Mouse (Mus musculus) left cerebral cortex, adult 18-20 months (tissue): ENCODE measurements around the gene Syne4. TPM values are rescaled to one million over a fixed set of nuclear protein-coding genes. Genes with fewer than 3 reads are reported as not detected.
A peak's percentile ranks its signal among the peaks of the same experiment; 100 is the strongest.

Experiments used
- DNase-seq, 2 experiments: peaks; one replicate each; pipeline ENCODE4 v3.0.0; 2021 to 2022; ENCODE audit warnings: low spot score in 2 of 2, mixed read lengths in 1 of 2
- total RNA-seq, 2 experiments: library from RNA; stranded (reverse); gene quantifications; 2 replicates each; pipeline ENCODE4 v1.2.3; 2021

Gene Syne4
- total RNA-seq, 2 experiments from 2014 or later = 13.8 to 15.6 TPM

DNA sequence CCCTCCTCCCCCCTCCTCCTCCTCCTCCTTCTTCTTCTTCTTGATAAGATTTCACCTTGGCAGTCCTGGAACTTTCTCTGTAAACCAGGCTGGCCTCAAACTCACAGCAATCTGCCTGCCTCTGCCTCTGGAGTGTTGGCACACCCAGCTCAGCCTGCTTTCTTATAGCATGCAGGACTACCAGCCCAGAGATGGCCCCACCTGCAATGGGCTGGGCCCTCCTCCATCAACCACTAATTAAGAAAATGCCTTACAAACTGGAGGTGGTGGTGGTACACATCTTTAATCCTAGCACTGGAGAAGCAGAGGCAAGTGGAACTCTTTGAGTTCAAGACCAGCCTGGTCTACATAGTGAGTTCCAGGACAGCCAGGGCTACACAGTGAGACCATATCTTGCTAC is 11.8 kb downstream of the Syne4 start:
- DNase-seq = no peak

DNA sequence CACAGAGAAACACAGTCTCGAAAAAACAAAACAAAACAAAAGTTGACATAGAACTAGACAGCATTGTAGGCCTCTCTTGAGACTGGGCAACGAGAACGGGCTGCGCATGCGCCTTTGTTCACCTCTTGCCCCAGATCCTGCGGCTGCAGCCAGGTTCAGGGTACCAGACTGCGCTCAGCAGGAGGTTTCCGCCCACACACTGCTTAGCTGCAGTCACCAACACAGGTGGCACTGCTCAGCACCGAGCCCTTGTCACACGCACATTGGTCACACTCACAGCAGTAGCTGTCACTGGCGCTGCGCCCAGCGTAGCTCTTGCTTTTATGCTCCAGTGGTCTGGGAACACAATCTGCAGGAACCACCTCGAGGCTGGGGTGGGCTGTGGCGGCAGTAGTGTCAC is 12.5 kb downstream of the Syne4 start:
- DNase-seq = no peak

DNA sequence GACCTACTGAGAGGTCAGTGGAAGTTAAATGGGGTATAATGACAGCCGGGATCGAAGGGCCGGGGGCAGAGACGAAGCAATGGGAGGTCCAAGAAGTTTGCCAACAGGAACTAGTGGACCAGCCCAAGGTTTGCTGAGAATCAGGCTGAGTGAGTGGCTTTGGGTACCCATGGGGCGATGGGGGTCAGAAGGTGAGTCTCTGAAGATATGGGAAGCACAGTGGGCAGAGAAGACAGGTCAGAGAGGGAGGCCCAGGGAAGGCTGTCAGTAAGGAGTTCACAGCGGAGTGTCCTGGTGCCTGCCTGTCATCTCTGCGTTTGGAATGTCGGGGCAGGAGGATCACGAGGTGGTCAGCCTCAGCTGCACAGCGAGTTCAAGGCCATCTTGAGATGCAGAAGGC is 13.8 kb downstream of the Syne4 start:
- no peak for DNase-seq

DNA sequence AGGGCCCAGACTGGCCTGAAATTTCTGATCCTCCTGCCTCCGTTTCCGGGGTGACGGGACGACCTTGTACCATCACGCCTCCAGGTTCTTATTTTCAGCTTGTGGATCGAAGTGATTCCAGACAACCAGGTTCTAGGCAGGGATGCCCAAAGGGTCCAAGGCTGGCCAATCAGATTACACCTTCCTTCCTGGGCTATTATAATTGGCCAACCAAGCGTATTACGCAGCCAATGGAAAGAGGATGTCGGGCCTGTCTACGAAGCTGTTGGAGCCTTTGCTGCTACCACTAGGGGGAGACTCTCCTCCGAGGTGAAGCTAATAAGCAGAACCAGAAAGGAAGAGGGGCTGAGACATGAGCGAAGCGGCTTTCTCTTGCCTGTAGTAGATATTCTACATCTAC is 17.3 kb downstream of the Syne4 start:
- peak; percentile 89 to 90 for DNase-seq

DNA sequence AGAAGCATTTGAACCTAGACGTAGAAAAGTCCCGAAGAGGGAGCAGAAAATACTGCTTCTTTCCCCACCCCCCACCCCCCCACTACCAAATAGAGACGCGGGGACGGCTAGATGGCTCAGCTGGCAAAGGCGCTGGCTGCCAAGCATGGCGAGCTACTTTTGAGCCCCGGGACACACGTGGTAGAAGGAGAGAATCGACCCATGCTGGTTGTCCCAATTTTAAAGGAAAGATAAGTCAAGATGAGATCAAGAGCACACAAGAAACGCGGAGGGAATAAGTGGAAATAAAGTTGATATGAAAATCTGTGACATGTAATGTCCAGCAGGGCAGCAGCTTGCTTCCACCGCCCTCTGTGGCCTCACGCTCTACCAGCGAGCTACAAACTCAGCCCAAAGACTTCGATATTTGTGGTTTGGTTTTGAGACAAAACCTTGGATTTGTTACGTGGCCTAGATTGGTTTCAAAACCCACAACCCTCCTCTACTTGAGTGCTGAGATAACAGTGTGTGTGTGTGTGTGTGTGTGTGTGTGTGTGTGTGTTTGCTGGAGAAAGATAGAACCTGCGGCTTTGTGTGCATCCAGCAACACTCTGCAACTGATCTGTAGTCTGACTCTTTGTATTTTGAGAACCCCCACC is 18.1 kb downstream of the Syne4 start:
- no peak for DNase-seq

DNA sequence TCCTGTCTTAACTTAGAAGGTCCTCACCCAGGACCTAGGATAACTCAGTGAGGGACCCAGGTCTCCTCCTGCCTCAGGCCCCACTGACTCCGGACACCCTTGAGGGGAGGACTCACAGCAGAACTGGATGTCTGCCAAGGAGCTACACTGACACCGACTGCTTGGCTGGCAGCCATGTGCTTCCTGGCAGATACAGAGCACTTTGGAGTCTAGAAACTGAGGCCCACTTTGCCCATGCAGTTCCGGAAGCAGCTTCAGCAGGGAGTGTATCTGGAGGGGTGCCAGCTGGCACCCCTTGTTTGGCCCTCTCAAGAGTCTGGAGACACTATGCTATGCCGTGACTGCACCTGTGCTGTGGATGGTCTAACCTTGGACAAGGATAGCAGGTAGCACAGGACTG is 18.8 kb downstream of the Syne4 start:
- peak; percentile 56 to 83 for DNase-seq

DNA sequence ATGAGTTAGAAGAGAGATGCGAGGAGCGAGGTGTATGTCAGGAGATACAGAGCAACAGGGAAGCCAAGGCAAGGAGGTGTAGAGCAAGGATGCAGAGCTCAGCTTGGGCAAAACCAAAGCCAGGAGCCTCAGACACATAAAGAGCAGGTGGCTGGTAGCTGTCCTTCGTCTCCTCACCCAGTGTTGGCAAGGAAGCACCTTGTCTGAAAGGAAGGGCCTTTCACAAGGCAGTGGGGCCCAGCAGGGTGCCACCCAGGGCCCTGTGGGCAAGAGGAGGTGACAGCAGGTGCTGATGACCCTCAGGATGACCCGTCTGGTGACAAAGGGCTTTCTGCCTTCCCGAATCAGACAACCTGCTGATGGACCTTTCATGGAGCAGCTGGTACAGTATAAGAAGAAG is 20.0 kb downstream of the Syne4 start:
- DNase-seq = no peak

DNA sequence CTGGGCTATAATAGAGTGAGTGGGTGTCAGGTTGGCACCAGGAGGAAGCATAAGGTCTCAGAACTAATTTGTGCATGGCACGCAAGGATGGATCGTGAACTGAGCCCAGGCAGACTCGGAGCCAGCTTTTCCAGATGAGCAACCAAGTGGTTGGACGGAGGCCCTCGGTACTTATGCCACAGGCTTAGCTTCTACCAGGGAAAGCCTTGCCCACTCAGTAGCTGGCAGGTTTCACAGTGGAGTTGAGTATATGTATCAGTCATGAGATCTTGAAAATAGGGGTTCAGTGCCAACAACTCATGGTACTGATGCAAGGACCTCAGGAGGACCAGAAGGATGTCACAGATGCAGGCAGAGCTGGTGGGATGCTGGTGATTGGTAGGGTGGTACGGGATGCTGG is 21.1 kb downstream of the Syne4 start:
- DNase-seq = no peak

DNA sequence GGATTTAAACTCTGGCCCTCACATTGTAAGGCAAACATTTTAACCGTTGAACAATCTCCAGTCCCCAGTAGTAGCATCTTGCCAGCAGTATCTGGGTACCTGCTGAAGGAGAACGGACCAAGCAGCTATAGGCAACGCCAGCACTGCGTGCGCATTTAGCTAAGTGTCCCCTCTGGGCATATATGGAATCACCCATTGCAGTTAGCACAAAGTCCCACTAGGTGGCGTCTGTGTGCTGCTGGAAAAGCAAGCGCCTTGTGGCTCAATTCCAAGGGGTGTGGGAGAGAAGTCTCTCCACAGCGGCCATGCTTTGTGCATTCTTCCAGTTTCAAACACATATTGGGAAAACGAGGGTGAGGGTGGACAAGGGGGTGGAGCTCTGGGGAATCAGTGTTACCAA is 21.8 kb downstream of the Syne4 start:
- DNase-seq = peak; percentile 94 to 95

DNA sequence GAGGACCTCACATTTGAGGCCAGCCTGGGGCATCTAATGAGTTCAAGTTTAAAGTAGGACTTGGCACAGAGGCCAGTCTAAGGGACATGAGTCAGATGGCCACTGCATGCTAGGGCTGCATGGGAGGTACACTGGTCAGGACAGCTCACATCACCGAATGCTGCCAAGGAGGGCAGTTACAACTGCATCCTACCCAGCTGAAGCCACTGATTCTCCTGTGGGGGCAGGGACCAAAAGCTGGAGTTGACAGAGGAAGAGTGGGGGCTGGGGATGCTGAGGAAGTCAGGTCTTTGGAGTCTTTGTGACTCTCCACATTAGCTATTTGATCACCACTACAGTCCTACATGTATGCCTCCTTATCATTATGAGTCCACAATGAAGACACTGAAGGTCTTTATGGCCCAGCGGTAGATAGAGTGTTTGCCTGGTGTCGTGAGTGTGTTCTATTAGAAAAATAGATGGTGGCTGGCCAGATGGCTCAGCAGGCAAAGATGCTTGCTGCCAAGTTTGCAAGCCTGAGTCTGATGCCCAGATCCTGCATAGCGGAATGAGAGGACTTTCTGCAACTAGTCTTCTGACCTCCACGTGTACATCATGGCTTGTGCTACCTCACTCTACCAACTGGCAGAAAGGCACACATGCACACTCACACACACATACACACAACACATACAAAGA is 25.0 kb downstream of the Syne4 start:
- DNase-seq = no peak

DNA sequence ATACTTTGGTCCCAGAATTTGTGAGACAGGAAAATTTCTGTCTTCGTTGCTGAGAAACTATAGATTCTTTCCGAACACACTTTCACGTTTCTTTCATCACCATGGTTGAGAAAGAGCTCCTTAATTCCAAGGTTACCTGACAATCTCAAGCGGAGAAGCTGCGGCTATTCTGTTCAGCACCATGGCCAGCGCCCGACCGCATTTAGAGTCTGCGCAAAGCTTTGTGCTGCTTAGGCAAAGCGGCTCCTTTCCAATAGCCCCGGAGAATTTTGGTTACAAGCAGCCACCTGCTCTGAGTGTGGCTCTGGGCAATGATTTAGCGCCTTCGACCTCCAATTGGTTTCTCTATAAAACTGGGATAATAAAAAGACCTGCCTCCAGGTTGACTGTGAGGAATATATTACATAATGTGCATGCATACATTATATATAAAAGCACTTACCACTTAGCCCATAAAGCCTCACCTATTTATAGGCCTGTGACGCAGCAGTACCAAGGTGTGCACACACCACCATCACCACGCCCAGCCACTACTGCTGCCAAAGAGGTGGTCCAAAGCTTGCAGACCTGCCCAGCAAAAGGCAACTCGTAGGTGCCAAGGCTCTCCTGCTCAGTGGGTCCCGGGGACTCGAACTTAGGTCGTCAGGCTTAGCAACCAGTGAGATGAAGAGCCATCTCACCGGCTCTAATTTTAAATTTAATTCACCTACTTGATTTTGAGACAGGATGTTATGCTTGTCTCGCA is 32.2 kb downstream of the Syne4 start:
- no peak for DNase-seq

DNA sequence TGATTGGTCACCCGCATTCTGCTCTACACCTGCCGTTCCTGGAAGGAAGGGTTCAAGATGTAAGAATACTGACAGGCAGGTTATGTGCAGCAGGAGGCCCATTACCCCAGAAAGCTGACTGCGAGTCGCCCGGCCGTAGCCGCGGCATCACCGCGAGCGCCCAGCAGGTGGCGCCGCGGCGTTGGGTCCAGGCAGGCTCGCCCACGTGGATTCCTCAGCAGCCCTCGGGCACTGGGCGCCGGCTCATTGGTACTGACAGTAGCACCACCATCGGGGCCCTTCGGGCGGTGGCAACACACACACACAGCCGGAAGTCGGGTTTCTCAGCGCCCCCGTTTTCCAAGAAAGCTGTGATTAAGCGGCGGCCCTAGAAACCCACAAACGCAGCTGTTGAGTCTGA is 33.2 kb downstream of the Syne4 start:
- peak; percentile 77 to 90 for DNase-seq

DNA sequence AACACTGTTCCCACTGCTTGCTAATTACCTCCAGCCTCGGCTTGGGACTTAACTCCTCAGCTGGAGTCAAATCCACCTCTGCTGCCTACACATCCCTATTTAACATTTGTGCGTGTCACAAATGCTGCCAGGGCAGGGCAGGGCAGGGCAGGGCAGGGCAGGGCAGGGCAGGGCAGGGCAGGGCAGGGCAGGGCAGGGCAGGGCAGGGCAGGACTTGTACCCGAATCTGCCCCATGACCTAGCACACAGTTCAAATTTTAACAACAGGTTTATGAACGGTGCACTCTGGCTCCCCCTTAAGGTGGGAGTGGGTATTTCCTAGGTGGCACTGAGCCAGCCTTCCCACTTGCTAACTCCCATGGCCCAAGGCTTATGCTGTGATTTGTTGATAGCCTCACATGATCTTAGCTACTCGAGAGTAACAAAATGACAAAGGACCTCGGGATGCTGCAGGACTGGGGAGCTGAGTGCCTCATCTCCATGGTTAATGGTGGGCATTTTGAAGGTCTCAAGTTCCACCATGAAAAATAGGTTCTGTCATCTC is 38.7 kb downstream of the Syne4 start:
- DNase-seq = peak; percentile 55 to 77

DNA sequence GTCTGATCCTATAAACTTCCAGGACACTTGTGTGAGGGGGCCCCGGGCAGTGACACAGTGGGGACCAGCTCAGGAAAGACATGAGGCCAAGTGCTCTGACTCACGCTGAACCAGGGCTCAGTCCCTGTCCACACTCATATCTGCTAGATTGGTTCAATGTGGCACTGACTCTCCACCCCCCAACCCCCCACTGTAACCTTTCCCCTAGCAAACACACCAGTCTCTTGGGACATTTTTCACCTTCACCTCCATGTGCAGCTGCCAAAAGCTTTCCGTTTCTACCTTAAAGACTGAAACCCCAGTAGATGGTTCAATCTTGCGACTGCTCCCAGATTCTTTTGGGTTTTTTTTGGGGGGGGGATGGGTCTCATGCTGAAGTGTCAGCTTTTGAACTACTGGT is 39.5 kb downstream of the Syne4 start:
- no peak for DNase-seq

DNA sequence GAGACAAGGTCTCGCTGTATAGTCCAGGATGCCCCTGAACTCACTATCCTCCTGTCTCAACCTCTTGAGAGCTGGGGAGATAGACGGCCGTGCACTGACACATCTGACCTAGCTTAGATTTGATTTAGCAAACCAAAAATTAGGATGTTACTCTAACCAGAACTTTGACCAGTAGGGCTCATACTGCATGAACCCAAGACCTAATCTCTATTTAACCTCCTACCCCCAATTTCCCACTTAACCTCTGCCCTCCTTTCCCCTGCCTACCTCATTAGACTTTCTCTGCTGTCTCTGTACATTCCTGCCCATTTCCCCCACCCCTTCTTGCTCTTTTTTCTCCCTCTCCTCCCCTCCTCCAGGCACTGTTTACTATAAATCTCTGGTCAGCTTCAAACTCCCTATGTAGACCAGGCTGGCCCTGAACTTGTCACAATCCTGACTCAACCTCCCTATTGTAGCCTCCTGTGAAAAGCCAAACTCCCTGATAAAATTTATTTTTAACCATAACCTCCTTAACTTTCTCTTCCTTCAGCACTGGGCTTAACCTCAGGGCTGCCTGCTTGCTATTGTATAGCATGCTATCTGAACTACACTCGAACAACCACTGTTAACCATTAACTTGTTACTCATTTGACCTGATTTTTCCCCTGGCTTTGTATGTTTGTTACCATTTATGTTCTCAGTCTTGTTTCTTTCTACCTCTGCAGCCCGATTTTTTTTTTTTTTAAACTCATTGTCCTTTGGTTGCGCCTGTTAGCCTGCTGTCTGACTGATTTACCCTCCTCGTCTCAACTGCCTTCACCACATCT is 44.0 kb downstream of the Syne4 start:
- DNase-seq = no peak

DNA sequence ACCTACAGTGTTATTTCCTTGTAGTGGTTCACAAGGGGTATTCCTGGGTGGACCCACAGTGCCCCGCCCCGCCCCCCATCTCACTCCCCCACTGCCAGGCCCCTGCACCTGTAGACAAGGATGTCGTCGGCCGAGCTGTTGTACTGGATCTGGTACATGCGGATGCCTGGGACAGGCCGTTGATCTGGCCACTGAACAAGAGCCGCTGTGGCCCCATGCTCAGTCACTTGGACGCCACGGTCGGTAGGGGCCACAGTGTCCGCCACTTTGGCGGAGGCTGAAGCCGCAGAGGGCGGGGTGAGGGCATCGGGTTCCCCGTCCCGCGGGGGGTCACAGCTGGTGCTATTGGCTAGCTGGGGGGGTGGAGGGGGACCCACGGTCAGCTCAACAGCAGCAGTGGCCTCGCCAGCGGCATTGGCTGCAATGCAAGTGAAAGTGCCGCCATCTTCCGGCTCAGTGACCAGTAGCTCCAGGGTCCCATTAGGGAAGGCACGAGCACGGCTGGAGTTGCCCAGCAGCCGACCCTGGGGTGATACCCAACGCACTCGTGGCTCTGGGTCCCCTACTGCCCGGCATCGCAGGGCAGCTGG is 44.8 kb downstream of the Syne4 start:
- no peak for DNase-seq

DNA sequence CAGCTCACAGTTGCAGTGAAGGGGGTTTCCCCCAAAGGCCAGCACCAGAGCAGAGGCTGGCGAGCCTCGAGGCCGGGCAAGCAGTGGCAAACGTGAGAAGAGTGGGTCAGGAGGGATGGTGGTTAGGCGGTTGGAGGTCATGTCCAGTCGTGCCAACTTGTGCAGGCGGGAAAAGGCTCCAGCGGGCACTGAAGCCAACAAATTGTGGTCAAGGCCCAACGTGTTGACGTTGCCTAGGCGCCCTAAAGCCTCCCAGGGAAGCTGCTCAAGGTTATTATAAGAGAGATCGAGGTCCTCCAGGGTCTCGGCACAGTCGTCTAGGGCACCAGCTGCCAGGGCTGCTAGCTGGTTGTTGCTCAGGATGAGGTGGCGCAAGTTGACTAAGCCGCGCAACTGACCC is 45.4 kb downstream of the Syne4 start:
- no peak for DNase-seq

DNA sequence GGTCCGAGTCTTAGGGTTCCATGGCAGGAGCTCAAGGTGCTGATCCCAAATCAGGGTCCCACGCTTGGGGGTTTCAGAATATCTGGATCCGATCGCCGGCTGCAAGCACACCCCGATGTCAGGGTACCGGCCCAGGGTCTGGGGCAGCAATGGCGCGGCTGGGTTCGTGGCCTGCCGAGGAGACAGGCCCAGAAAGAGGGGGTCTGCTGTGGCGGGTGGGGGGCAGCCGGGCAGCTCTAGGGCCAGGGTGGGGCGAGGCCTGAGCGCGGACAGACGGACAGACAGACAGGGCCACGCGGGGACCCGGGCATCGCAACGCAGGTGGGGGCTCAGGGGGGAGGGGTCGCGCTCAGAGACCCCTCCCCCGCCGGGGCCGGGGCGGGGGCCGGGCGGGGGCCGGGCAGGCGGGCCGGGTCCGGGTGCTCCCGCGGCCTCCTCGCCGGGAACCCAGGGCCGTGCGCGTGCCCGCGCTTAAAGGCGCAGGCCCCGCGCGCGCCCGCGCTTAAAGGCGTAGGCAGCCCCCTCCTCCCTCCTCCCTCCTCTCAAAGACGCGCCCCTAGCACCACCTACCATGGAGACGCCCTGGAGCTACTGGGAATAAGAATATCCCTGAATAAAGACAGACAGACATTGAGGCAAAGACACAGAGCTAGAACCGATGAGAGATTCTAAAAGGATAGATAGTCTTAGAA is 48.2 kb downstream of the Syne4 start, which contains the start of gene Lrfn3:
TSS of gene Lrfn3 (minus strand) at position 121 of the 692 bp plus-strand sequence.
- DNase-seq = peak; percentile 68 to 70

DNA sequence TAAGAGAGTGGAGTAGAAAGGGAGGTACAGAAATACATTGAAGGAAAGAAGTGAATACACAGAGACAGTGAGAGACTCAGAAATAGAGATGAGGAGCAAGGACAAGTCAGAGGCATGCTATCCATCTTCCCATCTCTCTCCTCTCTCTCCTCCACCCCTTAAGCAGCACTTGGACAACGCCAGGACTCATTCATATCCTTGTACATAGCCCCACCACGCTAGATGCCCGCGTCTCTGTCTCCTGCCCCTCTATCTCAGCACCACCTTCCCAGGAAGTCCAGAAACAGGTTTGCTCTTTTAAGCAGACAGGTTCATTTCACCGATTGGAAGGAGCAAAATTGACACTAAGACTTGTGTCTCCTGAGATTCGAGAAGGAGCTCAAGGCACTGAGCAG is 48.7 kb downstream of the Syne4 start:
- DNase-seq = no peak

DNA sequence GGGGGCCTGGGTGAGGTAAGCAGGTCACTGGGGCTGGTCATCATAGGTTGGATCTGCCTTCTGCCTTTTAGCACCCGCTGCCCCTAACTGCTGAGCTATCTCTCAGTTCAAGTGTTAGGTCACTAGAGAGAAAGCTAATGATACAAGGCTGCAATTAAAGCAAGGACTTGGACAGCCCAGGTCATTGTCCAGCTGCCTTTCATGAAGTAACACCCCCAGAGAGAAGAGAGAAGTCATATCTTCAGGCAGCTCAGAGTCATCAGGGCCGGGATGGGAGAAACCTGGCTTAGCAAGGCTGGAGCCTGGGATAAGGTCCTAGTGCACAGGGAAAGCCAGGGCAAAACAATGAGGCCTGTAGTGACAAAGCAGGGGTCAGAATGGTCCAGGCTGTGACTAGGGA is 52.9 kb downstream of the Syne4 start:
- DNase-seq = no peak
